Mouse (Mus musculus) megakaryocyte, embryonic 14.5 days (primary cell): ENCODE measurements around the gene Egln1.

Experiments used
- FLI1 ChIP-seq: IDR thresholded peaks from 2 replicates; pipeline ENCODE4 v1.6.1; 2012; ENCODE audit warnings: low read length, inconsistent platforms, mixed read lengths
- GATA1 ChIP-seq: IDR thresholded peaks from 3 replicates; pipeline ENCODE4 v1.6.1; 2012; ENCODE audit warnings: mixed read lengths, low read length, inconsistent platforms, borderline replicate concordance

DNA sequence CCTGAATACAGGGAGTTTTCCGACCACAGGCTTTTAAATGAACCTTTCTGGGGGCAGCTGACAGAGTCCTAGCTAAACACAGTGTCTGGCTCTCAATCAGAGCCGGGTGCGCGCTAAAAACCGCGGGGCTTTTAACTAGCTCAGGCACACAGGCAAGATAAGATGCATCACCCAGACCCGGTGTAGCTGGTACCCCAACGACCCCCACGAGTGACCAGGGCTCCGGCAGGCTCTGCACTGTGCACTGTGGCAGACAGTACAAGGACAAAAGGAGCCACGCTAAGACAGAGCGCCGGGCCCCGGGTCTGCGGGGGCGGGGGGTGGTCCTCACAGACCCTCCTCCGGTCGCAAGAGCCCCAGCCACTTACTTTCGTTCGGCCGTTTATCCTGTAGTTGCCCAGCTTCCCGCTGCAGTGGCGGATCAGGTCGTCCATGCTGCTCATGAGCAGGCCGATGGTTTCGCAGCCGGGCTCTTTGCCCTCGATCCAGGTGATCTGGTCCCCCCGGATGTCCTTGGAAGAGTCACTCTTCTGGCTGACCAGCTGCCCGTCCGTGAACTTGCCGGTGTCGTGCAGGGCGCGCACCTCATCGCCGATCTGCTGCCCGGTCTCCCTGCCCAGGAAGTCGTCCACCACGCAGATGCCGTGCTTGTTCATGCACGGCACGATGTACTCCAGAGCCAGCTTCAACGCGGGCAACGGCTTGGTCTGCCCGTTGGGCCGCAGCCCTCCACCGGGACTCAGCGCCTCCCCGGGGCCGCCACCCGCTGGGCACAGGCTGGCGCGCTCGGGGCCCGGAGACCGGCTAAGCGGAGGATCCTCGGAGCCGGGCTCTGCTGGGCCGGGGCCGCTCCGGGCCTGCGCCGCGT, 1.0 kb downstream of the Egln1 start:
- TF ChIP-seq GATA1 (no peak), FLI1 (no peak)
